Mouse (Mus musculus): ENCODE measurements at regions not wholly inside any gene's neighbourhood (a gene's known extent, or its start where the extent isn't known, plus 50 kb on each side); places are given as distances from the start of the nearest gene placed in this dataset.

DNA sequence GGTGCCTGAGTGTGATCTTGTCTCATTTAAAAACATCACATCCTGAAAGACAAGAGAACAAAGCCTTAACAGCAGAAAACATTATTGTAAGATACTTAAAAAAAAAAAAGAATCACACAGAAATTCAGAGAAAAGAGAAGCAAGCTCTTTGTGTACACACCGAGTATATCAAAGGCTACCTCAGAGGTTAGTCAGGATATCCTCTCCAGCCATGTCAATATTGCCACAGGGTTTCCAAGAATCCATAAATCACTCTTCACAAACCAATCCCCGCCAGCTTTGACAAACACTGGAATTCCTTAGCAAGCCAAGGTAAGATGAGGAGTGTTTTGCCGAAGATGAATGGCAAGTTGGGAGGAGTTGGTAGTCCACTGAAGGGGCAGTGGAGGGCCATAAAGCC, 311.3 kb upstream of the Ldb2 start:
- Histone ChIP-seq H3K4me3 (replicated peaks; ENCODE audit: extremely low read depth, low read depth, low read length) (no peak overlapping the region), H3K4me1 (ENCODE audit: control insufficient read depth, insufficient read depth, low read length) (no peaks in the 10 kb centered on the region)
- DNase-seq = no peak
- TF ChIP-seq CTCF (IDR thresholded peaks at IDR 0.05; ENCODE audit: insufficient read depth, low read length) = no peak
- no peak for TF ChIP-seq POLR2A (IDR thresholded peaks at IDR 0.05; ENCODE audit: borderline replicate concordance, extremely low read depth, low read depth, low read length)
- 52% methylated on average over 3 of the region's 3 CpGs for WGBS

DNA sequence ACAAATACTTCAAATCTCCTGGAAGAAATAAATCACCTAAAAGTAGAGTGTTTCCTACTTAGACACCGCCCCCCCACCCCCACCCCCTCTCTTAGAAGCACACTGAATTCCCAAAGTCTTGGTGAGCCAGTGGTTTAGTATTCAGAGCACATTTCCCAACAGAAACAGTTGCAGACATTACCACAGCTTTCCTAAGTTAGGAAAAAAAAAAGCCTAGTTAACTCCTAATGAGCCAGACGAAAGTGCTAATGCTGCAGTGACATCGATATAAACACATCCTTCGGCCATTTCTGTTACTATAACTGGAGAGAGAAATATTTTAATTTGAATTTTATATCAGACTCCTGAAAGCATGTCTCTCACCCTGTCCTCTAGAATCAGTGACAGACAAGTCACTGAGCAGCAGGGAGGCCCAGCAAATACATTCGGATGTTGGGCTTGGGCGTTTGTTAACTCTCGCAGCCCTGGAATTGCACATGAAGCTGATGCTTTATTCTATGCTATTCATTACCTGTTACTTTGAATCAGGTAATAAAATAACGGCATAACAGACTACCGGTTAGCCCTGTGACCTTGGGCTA, 305.8 kb upstream of the Ldb2 start:
- DNase-seq = no peak
- WGBS = 85% methylated on average over 9 of the region's 9 CpGs
- H3K4me3 ChIP-seq (replicated peaks; ENCODE audit: extremely low read depth, low read depth, low read length) = no peak overlapping the region
- H3K4me1 ChIP-seq (ENCODE audit: control insufficient read depth, insufficient read depth, low read length) = no peaks in the 10 kb centered on the region
- TF ChIP-seq CTCF (IDR thresholded peaks at IDR 0.05; ENCODE audit: insufficient read depth, low read length) (no peak), POLR2A (IDR thresholded peaks at IDR 0.05; ENCODE audit: borderline replicate concordance, extremely low read depth, low read depth, low read length) (no peak)

DNA sequence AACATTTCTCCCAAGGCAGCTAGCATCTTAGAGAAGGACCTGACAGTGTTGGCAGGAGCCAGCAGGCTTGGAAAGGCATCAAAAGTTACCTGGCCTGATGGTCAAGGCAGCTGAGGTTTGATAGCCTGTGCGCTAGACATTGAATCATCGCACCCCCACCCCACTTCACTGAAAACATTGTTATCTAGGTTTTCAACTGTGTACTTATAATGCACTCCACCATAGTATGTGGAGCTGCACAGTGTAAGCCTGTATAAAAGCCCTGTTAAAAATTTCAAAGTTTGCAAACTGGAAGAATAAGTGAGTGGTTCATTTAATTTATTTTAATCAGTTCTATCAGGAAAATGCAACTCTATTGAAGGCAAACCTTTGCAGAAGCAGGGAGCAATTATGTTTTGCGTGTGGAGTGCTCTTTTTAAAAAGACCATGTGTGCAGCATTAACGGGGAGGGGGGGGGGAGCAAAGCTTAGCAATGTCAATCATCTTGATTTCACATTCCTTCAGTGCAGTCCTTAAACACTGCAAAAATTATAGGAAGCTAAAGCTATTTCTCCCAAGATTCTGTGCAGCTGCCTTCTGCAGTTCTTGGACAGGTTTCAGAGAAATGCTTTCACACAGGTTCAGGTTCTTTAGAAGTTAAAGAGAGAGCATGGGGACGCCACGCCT, 304.4 kb upstream of the Ldb2 start:
- no peak overlapping the region for H3K4me3 ChIP-seq (replicated peaks; ENCODE audit: extremely low read depth, low read depth, low read length)
- 73% methylated on average over 6 of the region's 6 CpGs for WGBS
- no peak for TF ChIP-seq POLR2A (IDR thresholded peaks at IDR 0.05; ENCODE audit: borderline replicate concordance, extremely low read depth, low read depth, low read length)
- TF ChIP-seq CTCF (IDR thresholded peaks at IDR 0.05; ENCODE audit: insufficient read depth, low read length) = no peak
- no peaks in the 10 kb centered on the region for H3K4me1 ChIP-seq (ENCODE audit: control insufficient read depth, insufficient read depth, low read length)
- no peak for DNase-seq

DNA sequence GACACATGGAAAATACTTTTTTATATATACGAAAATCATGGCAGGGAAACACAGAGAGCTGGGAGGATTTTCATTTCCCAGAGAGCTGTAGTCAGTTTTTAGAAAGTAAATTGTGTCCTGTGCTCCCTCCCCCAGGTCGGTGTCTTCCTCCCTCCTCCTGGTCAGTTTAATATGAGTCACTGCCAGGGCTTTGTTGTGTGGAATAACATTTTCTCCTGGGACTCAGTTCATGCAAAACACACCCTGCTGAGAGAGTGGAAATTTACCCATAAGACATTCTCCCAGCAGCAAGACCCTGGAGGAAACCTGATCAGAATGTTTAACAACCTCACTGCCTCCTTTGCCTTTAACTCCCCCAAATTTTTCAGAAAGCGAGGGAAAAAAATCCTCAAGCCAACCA, 303.2 kb upstream of the Ldb2 start:
- 48% methylated on average over 3 of the region's 3 CpGs for WGBS
- no peak for DNase-seq
- TF ChIP-seq CTCF (IDR thresholded peaks at IDR 0.05; ENCODE audit: insufficient read depth, low read length) (no peak), POLR2A (IDR thresholded peaks at IDR 0.05; ENCODE audit: borderline replicate concordance, extremely low read depth, low read depth, low read length) (no peak)
- H3K4me1 ChIP-seq (ENCODE audit: control insufficient read depth, insufficient read depth, low read length) = no peaks in the 10 kb centered on the region
- no peak overlapping the region for H3K4me3 ChIP-seq (replicated peaks; ENCODE audit: extremely low read depth, low read depth, low read length)

DNA sequence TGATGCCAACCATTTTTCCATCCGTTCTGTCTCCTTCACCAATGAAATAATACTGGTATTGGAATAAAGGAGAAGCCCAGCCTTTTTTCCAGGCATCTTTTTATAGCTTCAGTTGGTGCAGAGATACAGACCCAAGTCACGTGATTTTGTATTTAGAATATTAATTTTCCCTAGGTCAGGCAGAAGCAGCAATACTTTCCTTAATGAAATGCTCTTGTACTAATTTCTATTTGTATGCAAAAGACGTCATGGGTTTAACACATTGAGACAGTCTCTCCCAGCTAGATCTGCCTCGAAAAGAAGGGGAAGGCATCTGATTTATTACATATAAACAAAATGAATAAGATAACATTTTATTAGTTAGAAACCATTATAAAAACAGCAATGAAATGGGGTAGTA, 302.3 kb upstream of the Ldb2 start:
- WGBS = 60% methylated on average over 4 of the region's 4 CpGs

DNA sequence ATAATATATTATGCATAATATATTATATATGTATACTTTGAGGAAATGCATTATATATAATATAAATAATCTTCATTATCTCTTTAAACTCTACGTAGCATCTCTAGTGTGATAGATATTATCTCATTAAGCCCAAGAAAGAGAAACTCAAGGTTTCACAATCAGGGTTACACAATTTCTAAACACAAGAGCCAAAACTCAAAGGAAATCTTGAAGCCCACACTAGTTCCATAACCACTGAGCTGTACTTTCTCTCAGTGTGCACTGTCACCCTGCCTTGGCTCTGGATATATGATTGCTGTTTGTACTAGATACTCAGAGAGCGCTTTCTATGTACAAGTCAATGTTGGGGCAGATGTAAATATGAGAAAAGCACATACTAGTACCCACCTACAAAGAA, 299.6 kb upstream of the Ldb2 start:
- TF ChIP-seq CTCF (IDR thresholded peaks at IDR 0.05; ENCODE audit: insufficient read depth, low read length) (no peak), POLR2A (IDR thresholded peaks at IDR 0.05; ENCODE audit: borderline replicate concordance, extremely low read depth, low read depth, low read length) (no peak)
- no peak for DNase-seq
- 74% methylated on average over 2 of the region's 2 CpGs for WGBS
- Histone ChIP-seq H3K4me1 (ENCODE audit: control insufficient read depth, insufficient read depth, low read length) (no peaks in the 10 kb centered on the region), H3K4me3 (replicated peaks; ENCODE audit: extremely low read depth, low read depth, low read length) (no peak overlapping the region)

More for the DNA sequence above, 302.3 kb upstream of the Ldb2 start:
- Histone ChIP-seq H3K4me1 (ENCODE audit: control insufficient read depth, insufficient read depth, low read length) (no peaks in the 10 kb centered on the region), H3K4me3 (replicated peaks; ENCODE audit: extremely low read depth, low read depth, low read length) (no peak overlapping the region)
- DNase-seq = no peak
- TF ChIP-seq CTCF (IDR thresholded peaks at IDR 0.05; ENCODE audit: insufficient read depth, low read length) = no peak
- no peak for TF ChIP-seq POLR2A (IDR thresholded peaks at IDR 0.05; ENCODE audit: borderline replicate concordance, extremely low read depth, low read depth, low read length)

DNA sequence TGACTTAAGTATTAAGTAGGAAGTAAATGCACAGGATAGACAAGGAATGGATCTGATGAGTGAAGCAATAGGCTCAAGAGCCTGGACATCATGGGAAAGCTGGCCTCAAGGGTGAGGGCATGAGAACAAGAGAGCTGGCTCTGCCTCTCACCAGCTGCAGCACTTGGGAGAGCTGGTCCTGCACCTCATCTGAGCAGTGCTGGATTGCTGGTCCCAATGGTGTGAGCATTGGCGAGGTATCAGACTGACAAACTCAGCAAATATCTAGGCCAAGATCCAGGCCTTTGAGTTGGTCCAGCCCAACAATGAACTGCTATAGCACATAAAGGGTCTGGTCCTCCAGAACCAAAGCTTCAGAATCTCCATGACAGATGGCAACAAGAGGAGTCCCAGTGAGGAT, 298.5 kb upstream of the Ldb2 start:
- no peak for TF ChIP-seq POLR2A (IDR thresholded peaks at IDR 0.05; ENCODE audit: borderline replicate concordance, extremely low read depth, low read depth, low read length)
- no peak for TF ChIP-seq CTCF (IDR thresholded peaks at IDR 0.05; ENCODE audit: insufficient read depth, low read length)
- 70% methylated on average over 1 of the region's 1 CpGs for WGBS
- peak; percentile 5 for DNase-seq
- Histone ChIP-seq H3K4me3 (replicated peaks; ENCODE audit: extremely low read depth, low read depth, low read length) (no peak overlapping the region), H3K4me1 (ENCODE audit: control insufficient read depth, insufficient read depth, low read length) (no peaks in the 10 kb centered on the region)

DNA sequence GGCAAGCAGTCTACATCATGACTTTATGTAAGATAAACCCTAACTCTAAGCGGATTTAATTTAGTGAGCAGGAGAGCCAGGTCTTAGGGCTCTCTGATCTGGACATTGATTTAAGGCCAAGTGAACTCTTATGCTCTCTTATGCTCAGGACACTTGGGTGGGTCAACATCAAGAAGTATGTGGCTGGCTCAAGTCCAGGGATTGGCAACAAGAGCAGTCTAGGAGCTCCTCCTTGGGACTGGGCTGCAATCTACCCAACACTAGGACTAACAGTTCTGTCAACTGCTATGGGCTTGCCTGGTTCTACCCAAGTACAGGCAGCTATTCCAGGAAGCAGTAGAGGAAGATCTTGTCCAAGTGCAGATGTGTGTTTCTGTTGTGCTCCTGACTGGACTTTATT, 285.3 kb upstream of the Ldb2 start:
- no peak for DNase-seq
- no peaks in the 10 kb centered on the region for H3K4me1 ChIP-seq (ENCODE audit: control insufficient read depth, insufficient read depth, low read length)
- H3K4me3 ChIP-seq (replicated peaks; ENCODE audit: extremely low read depth, low read depth, low read length) = no peak overlapping the region
- 81% methylated on average over 1 of the region's 1 CpGs for WGBS
- no peak for TF ChIP-seq CTCF (IDR thresholded peaks at IDR 0.05; ENCODE audit: insufficient read depth, low read length)
- TF ChIP-seq POLR2A (IDR thresholded peaks at IDR 0.05; ENCODE audit: borderline replicate concordance, extremely low read depth, low read depth, low read length) = no peak

DNA sequence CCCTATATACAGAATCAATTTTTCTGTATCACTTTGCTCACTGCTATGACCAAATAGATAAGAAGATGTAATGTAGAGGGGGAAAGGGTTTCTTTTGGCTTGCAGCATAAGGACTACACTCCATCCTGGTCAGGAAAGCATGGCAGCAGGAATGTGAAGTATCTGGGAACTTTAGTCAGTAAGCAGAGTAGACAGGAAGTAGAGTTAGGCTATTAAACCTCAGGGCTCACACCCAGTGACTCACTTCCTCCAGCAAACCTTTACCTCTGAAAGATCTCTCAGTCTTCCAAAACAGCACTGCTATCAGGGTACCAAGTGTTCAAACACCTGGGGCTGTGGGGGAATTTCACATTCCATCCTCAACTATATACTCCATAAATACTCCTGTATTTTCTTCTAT, 283.1 kb upstream of the Ldb2 start:
- H3K4me1 ChIP-seq (ENCODE audit: control insufficient read depth, insufficient read depth, low read length) = no peaks in the 10 kb centered on the region
- TF ChIP-seq CTCF (IDR thresholded peaks at IDR 0.05; ENCODE audit: insufficient read depth, low read length) (no peak), POLR2A (IDR thresholded peaks at IDR 0.05; ENCODE audit: borderline replicate concordance, extremely low read depth, low read depth, low read length) (no peak)
- DNase-seq = no peak
- H3K4me3 ChIP-seq (replicated peaks; ENCODE audit: extremely low read depth, low read depth, low read length) = no peak overlapping the region

DNA sequence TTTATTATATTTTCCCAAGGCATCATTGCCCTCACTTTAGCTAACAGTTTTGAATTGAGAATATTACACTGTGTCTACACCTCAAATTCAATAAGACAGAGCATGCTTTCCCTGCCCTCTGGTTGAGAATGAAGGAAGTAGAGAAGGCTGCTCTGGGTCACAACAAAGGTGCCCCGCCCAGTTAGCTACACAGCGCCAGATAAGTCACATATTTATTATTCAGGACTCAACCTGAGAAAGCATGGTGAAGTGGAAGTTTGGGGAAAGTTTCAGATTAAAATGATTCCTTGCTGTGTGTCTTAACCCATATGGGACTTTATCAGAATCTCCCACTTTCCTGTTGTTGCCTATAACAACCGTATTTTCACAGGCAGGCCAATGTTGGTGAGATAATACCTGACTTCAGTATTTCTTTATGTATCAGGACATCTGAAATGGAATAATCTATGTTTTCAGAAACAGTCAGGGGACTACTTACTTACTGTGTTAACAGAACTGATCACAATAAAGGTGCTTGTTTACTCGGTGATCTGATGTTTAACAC, 276.9 kb upstream of the Ldb2 start:
- 87% methylated on average over 4 of the region's 4 CpGs for WGBS
- Histone ChIP-seq H3K4me3 (replicated peaks; ENCODE audit: extremely low read depth, low read depth, low read length) (no peak overlapping the region), H3K4me1 (ENCODE audit: control insufficient read depth, insufficient read depth, low read length) (no peaks in the 10 kb centered on the region)
- no peak for DNase-seq
- TF ChIP-seq CTCF (IDR thresholded peaks at IDR 0.05; ENCODE audit: insufficient read depth, low read length) (no peak), POLR2A (IDR thresholded peaks at IDR 0.05; ENCODE audit: borderline replicate concordance, extremely low read depth, low read depth, low read length) (no peak)

Data from lung, adult 2 months (tissue).